In genomic region chr17:24285680-24286079, GRCm38 (mm10) we compare ENCODE assay signal across 22 mouse cellular contexts. TPM values are rescaled to one million over a fixed set of nuclear protein-coding genes. Genes with fewer than 3 reads are reported as not detected.
DNase-seq lines count a peak whose midpoint lies in the region; ATAC-seq lines count a peak whose summit lies in the region.
"Had no signal": no experiment of that assay in that cellular context is flagged by ENCODE, and none has a peak within 500 bp of the region (broad histone marks: within the 10 kb centered on the region; RNA-seq: fewer than 3 reads in every experiment).

No protein-coding gene starts in this region.

- H3K9ac ChIP-seq in hindbrain, embryonic 14.5 days, result no peak overlapping the region
- H3K9ac ChIP-seq: embryonic facial prominence, embryonic 12.5 days; forebrain, embryonic 12.5 days; heart, embryonic 12.5 days; hindbrain, embryonic 12.5 days had no signal

- no peaks in the 10 kb centered on the region for H3K9me3 ChIP-seq in hindbrain, embryonic 14.5 days (ENCODE audit: control insufficient read depth, low read length)
- H3K9me3 ChIP-seq: embryonic facial prominence, embryonic 12.5 days; forebrain, embryonic 12.5 days; G1E; hindbrain, embryonic 12.5 days had no signal

- H3K4me3 ChIP-seq in hindbrain, embryonic 14.5 days (replicated peaks; ENCODE audit: low read length), result no peak overlapping the region
- H3K4me3 ChIP-seq: embryonic facial prominence, embryonic 12.5 days; forebrain, embryonic 12.5 days; heart, embryonic 12.5 days; hindbrain, embryonic 12.5 days had no signal

- H3K36me3 ChIP-seq in hindbrain, embryonic 14.5 days (replicated peaks; ENCODE audit: control insufficient read depth, insufficient read depth), result no peaks in the 10 kb centered on the region
- H3K36me3 ChIP-seq: embryonic facial prominence, embryonic 12.5 days; forebrain, embryonic 12.5 days; G1E; heart, embryonic 12.5 days; hindbrain, embryonic 12.5 days had no signal

- 72% methylated on average over 3 of the region's 3 CpGs for WGBS in hindbrain, embryonic 14.5 days

- no peak overlapping the region for H3K27ac ChIP-seq in hindbrain, embryonic 14.5 days
- H3K27ac ChIP-seq: embryonic facial prominence, embryonic 12.5 days; forebrain, embryonic 12.5 days; hindbrain, embryonic 12.5 days; hindbrain, postnatal 0 days had no signal

- no peaks in the 10 kb centered on the region for H3K4me1 ChIP-seq in hindbrain, embryonic 14.5 days (replicated peaks; ENCODE audit: control insufficient read depth, insufficient read depth, low read length)
- H3K4me1 ChIP-seq: embryonic facial prominence, embryonic 12.5 days; forebrain, embryonic 12.5 days; heart, embryonic 12.5 days; hindbrain, embryonic 12.5 days had no signal

- ATAC-seq in activated CD4-positive, CD25-positive, alpha-beta regulatory T cell, adult 4 months, result peak; percentile 46
- peak; percentile 75 to 83 for ATAC-seq in hematopoietic stem cell, adult 5-6 weeks (replicated peaks in 1 of 2; ENCODE audit: insufficient read depth in 1 of 2, low FRiP score in 2 of 2, low TSS enrichment in 1 of 2, low read depth in 1 of 2, poor library complexity in 2 of 2, severe bottlenecking in 2 of 2)
- 0 out of 2 replicates have a peak, but pooled peaks have one; percentile 27 for ATAC-seq in monocyte, adult 5-6 weeks (replicated peaks; ENCODE audit: insufficient number of reproducible peaks, low FRiP score, low TSS enrichment, poor library complexity, severe bottlenecking)
- ATAC-seq in hindbrain, embryonic 14.5 days (ENCODE audit: low FRiP score), result no peak
- ATAC-seq: forebrain, embryonic 16.5 days; hindbrain, postnatal 0 days; intestine, embryonic 16.5 days had no signal

- DNase-seq in 416B (ENCODE audit: low read depth), result peak; percentile 94
- DNase-seq in heart, postnatal 10 days, result no peak
- no peak for DNase-seq in hindbrain, embryonic 14.5 days (ENCODE audit: low spot score)
- DNase-seq in kidney, adult 8-10 months, result no peak
- DNase-seq in left cerebral cortex, adult 11 months (ENCODE audit: low spot score), result no peak
- DNase-seq: adrenal gland, postnatal 25 days; cerebellum, adult 11 months; cerebellum, adult 8-10 months; cerebellum, postnatal 14 days; gastrocnemius, postnatal 10 days; heart, postnatal 36 days had no signal

- H3K27me3 ChIP-seq in hindbrain, embryonic 14.5 days (ENCODE audit: control insufficient read depth, insufficient read depth, low read length), result no peaks in the 10 kb centered on the region
- H3K27me3 ChIP-seq: embryonic facial prominence, embryonic 12.5 days; forebrain, embryonic 12.5 days; heart, embryonic 12.5 days; hindbrain, embryonic 12.5 days had no signal

- H3K4me2 ChIP-seq in hindbrain, embryonic 14.5 days (replicated peaks), result no peak overlapping the region
- H3K4me2 ChIP-seq: embryonic facial prominence, embryonic 12.5 days; forebrain, embryonic 12.5 days; heart, embryonic 12.5 days; hindbrain, embryonic 12.5 days had no signal

- intact Hi-C loops in heart, postnatal 10 days (cut with DNase I), result no loop called here

RNA-seq across cellular contexts. Expression of gene Ccnf, which starts 34.4 kb away (rescaled TPM):
- polyA plus RNA-seq in activated CD4-positive, CD25-positive, alpha-beta regulatory T cell, adult 4 months (2017; shearing (Covaris generic)), result 10 to 100 TPM in 1 of 2 experiments, 1 to 10 TPM in 1; 9.2 to 12.3 TPM
- total RNA-seq in hematopoietic stem cell, adult 5-6 weeks (2017), result 18.1 and 21.1 TPM in 2 replicates
- 1.6 to 4.6 TPM (median 2.0 TPM) in 3 replicates for total RNA-seq in monocyte, adult 5-6 weeks (2017)
- 1 to 10 TPM; 6.9 to 7.7 TPM for total RNA-seq in heart, postnatal 10 days (2021)
- 11.8 and 21.2 TPM in 2 replicates for polyA plus RNA-seq in hindbrain, embryonic 14.5 days (2014; fragmentation: Nextera tagmentation; extraction: Ambion mirVana)
